Mouse (Mus musculus) kidney, postnatal 0 days (tissue): Measurements from ENCODE around the gene Hsd17b1. TPM values are rescaled to one million over a fixed set of nuclear protein-coding genes. Genes with fewer than 3 reads are reported as not detected.

Experiments
- ATAC-seq: fragments of 200-750 bp; cut with Nextera tagmentation; replicated peaks from 2 replicates; pipeline ENCODE4 v1.8.0; 2017; ENCODE audit warnings: low read depth, moderate number of reproducible peaks, moderate TSS enrichment, moderate library complexity; ENCODE audit not compliant: low FRiP score
- DNase-seq: peaks from one replicate; pipeline ENCODE4 v3.0.0-alpha.2; 2016; ENCODE audit warnings: low spot score
- H3K27ac ChIP-seq: fragments of 300-500 bp; sonication (generic); 2 replicates; pipeline ENCODE4 v1.5.1; 2014; ENCODE audit warnings: mild to moderate bottlenecking
- H3K27me3 ChIP-seq: fragments of 300-500 bp; sonication (generic); 2 replicates; pipeline ENCODE4 v1.6.1; 2014; ENCODE audit warnings: low read length, mixed read lengths; ENCODE audit not compliant: insufficient read depth
- H3K36me3 ChIP-seq: fragments of 300-500 bp; sonication (generic); 2 replicates; pipeline ENCODE4 v1.6.1; 2014; ENCODE audit warnings: low read length, mixed read lengths; ENCODE audit not compliant: insufficient read depth
- H3K4me1 ChIP-seq: fragments of 300-500 bp; sonication (generic); replicated peaks from 2 replicates; pipeline ENCODE4 v1.6.1; 2014; ENCODE audit warnings: antibody characterized with exemption, low read length, mixed read lengths; ENCODE audit not compliant: insufficient read depth
- H3K4me2 ChIP-seq: fragments of 300-500 bp; sonication (generic); 2 replicates; pipeline ENCODE4 v1.6.1; 2014; ENCODE audit warnings: mild to moderate bottlenecking, low read length, moderate library complexity, mixed read lengths
- H3K4me3 ChIP-seq: fragments of 300-500 bp; sonication (generic); replicated peaks from 2 replicates; pipeline ENCODE4 v1.5.1; 2014; ENCODE audit warnings: low read depth, low read length
- H3K9ac ChIP-seq: fragments of 300-500 bp; sonication (generic); 2 replicates; pipeline ENCODE4 v1.6.1; 2014; ENCODE audit warnings: low read depth, low read length
- H3K9me3 ChIP-seq: fragments of 300-500 bp; sonication (generic); replicated peaks from 2 replicates; pipeline ENCODE4 v1.6.1; 2016; ENCODE audit warnings: low read length, inconsistent platforms, mixed read lengths
- CTCF ChIP-seq: IDR thresholded peaks from 2 replicates; pipeline ENCODE4 v1.5.1; 2016; ENCODE audit warnings: antibody characterized with exemption, low read depth, mild to moderate bottlenecking, moderate library complexity
- WGBS: fragments of 180-500 bp; shearing (Covaris S2); extraction: QIAGEN DNeasy Blood & Tissue Kit; methylation state at CpG from one replicate; pipeline ENCODE4 v1.1.7; 2014; 5-methylcytosine and 5-hydroxymethylcytosine counted together
- polyA plus RNA-seq: library from polyadenylated mRNA; unstranded; fragments of >200 nt; fragmentation: Nextera tagmentation; extraction: Ambion mirVana; gene quantifications from 2 replicates; pipeline ENCODE4 v1.2.1, GENCODE M21; 2015

The Hsd17b1 gene
- polyA plus RNA-seq, 1 experiment from 2014 or later, result 0.42 TPM

GRCm38 (mm10) chr11:101050359-101050758, 27.9 kb upstream of the Hsd17b1 start:
- Histone ChIP-seq H3K4me1 (no peaks in the 10 kb centered on the region), H3K27ac (no peak overlapping the region), H3K9ac (no peak overlapping the region), H3K4me2 (no peak overlapping the region), H3K27me3 (no peaks in the 10 kb centered on the region), H3K4me3 (no peak overlapping the region), H3K36me3 (peaks cover 37% of the 10 kb centered on the region), H3K9me3 (no peaks in the 10 kb centered on the region)
- DNase-seq (no peak), ATAC-seq (no peak)
- TF ChIP-seq CTCF, result no peak
- 88% methylated on average over 9 of the region's 9 CpGs for WGBS

DNA sequence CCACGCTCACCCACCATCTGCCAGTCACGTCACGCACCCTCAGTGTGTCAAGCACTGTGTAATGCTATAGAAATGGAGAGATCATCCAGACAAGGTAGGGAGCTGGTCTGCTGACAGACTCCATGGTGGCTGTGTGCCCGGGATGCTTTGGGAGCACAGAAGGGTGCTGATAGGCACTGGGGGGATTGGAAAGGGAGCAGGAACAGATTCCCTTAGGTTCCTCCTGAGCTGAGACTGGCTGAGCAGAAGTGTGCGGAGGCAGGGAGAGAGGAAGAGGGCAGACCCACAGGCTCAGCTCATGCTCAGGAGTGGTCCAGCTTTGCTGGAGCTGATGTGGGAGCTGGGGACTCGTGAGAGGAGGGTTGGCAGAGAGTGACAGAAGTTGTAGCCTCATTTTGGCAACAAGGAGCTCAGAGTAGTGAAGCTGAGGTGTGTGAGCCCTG, 27.1 kb upstream of the Hsd17b1 start:
- no peaks in the 10 kb centered on the region for H3K4me1 ChIP-seq
- H3K27ac ChIP-seq, result no peak overlapping the region
- 91% methylated on average over 6 of the region's 6 CpGs for WGBS
- no peaks in the 10 kb centered on the region for H3K9me3 ChIP-seq
- no peak overlapping the region for H3K9ac ChIP-seq
- H3K36me3 ChIP-seq, result peaks cover 32% of the 10 kb centered on the region
- DNase-seq (no peak), ATAC-seq (no peak)
- TF ChIP-seq CTCF, result no peak
- no peak overlapping the region for H3K4me2 ChIP-seq
- H3K27me3 ChIP-seq, result no peaks in the 10 kb centered on the region
- no peak overlapping the region for H3K4me3 ChIP-seq

DNA sequence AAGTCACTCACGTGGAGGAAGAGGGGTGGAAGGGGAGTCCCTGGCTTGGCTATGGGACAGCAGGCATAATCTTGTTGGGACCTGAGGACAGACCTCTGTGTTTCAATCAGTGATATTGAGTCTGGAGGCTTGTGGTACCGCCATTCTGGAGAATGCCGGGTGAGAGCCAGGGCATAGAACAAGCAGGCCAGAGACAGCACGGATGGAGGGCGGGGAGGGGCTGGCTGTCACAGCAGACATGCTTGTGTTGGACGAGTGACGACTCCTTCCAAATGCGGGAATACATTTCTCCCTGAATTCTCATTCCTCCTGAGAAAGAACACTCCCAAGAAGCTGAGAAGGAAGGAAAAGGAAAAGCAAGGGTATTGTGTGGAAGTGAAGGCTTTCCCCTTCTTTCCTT, 26.6 kb upstream of the Hsd17b1 start:
- H3K36me3 ChIP-seq, result peaks cover 29% of the 10 kb centered on the region
- H3K4me2 ChIP-seq, result no peak overlapping the region
- no peak overlapping the region for H3K9ac ChIP-seq
- H3K4me3 ChIP-seq, result no peak overlapping the region
- 80% methylated on average over 8 of the region's 8 CpGs for WGBS
- no peak overlapping the region for H3K27ac ChIP-seq
- no peaks in the 10 kb centered on the region for H3K4me1 ChIP-seq
- no peak for DNase-seq
- no peaks in the 10 kb centered on the region for H3K27me3 ChIP-seq
- ATAC-seq, result no peak
- no peaks in the 10 kb centered on the region for H3K9me3 ChIP-seq
- no peak for TF ChIP-seq CTCF

DNA sequence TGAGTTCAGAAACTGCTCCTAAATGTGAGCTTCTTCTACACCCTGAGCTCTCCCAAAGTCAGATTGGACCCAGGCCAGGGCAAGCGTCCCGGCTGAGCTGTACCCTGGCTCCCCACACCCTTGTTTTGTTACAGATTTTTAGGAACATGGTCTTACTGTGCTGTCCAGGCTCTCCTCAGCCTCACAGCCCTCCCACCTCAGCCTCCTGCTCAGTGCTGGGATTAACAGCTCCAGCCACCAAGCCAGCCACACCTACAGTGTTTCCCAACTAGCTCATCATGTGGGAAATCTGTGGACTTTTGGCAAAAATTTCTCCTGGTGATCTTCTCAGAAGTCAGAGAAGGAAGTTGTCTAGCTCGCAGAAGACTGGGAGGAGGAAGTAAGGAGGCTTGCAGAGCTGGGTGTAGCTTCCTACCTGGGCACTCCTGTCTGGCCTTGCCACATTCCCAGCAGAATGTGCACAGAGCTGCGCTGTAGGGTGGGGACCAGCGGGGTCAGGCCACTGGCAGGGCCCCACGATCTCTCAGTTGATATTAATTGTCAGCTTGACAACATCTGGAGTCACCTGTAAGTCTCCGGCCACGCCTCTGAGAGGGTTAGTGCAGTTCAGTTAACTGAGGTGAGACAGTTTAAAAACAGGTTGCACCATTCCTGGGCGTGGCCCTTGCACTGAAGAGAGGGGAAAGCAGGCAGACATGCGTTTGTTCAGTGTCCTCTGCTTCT, 25.3 kb upstream of the Hsd17b1 start:
- TF ChIP-seq CTCF, result no peak
- H3K27ac ChIP-seq, result peak overlapping the region; percentile 1; the same call in 1 of the 2 replicates
- H3K27me3 ChIP-seq, result no peaks in the 10 kb centered on the region
- ATAC-seq, result no peak
- 83% methylated on average over 10 of the region's 10 CpGs for WGBS
- peaks cover 26% of the 10 kb centered on the region for H3K36me3 ChIP-seq
- no peak overlapping the region for H3K4me3 ChIP-seq
- no peaks in the 10 kb centered on the region for H3K4me1 ChIP-seq
- no peak overlapping the region for H3K4me2 ChIP-seq
- no peak overlapping the region for H3K9ac ChIP-seq
- DNase-seq, result no peak
- H3K9me3 ChIP-seq, result no peaks in the 10 kb centered on the region

DNA sequence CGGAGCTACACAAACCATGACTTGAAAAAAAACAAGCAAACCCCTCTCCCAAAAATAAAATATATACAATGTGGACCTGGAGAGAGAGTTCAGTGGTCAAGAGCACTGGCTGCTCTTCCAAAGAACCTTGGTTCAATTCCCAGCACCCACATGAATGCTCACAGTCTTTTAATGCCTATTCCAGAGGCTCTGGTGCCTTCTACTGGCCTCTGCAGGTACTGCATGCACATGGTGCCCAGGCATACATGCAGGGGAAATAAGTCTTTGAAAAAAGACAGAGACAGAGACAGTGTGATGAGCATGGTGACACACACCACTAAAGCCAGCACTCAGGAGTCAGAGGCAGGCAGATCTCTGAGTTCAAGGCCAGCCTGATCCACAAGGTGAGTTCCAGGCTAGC, 24.2 kb upstream of the Hsd17b1 start:
- Histone ChIP-seq H3K4me3 (no peak overlapping the region), H3K4me1 (0 out of 2 replicates have a peak, but pooled peaks cover 4% of the 10 kb centered on the region), H3K9me3 (no peaks in the 10 kb centered on the region), H3K4me2 (no peak overlapping the region), H3K27ac (no peak overlapping the region), H3K36me3 (peaks cover 18% of the 10 kb centered on the region), H3K9ac (no peak overlapping the region), H3K27me3 (no peaks in the 10 kb centered on the region)
- WGBS, result 97% methylated on average over 1 of the region's 1 CpGs
- DNase-seq, result no peak
- ATAC-seq, result no peak
- TF ChIP-seq CTCF, result peak; percentile 50

GRCm38 (mm10) chr11:101055418-101055817, 22.8 kb upstream of the Hsd17b1 start:
- DNase-seq (no peak), ATAC-seq (no peak)
- peaks cover 7% of the 10 kb centered on the region for H3K36me3 ChIP-seq
- H3K4me2 ChIP-seq, result no peak overlapping the region
- H3K27ac ChIP-seq, result no peak overlapping the region
- H3K27me3 ChIP-seq, result no peaks in the 10 kb centered on the region
- H3K4me1 ChIP-seq, result peaks cover 7% of the 10 kb centered on the region; the same call in 1 of the 2 replicates
- no peaks in the 10 kb centered on the region for H3K9me3 ChIP-seq
- no peak for TF ChIP-seq CTCF
- 76% methylated on average over 14 of the region's 14 CpGs for WGBS
- H3K4me3 ChIP-seq, result no peak overlapping the region
- 0 out of 2 replicates have a peak overlapping the region, but pooled peaks have one; percentile 13 for H3K9ac ChIP-seq
